Mouse (Mus musculus) frontal cortex, adult 2 months (tissue): Measurements from ENCODE around the gene Il1r2. TPM values are rescaled to one million over a fixed set of nuclear protein-coding genes. Genes with fewer than 3 reads are reported as not detected.

Experiments used
- DNase-seq, 2 experiments: peaks; one replicate each; pipeline ENCODE4 v3.0.0; 2022; ENCODE audit warnings: low spot score in 1 of 2; ENCODE audit errors: extremely low spot score in 1 of 2
- polyA plus RNA-seq: library from polyadenylated mRNA; depleted of rRNA; stranded (reverse); fragments of >200 nt; gene quantifications from 2 replicates; pipeline ENCODE4 v1.2.3, GENCODE M21; 2012; rRNA removed

Il1r2 gene
- polyA plus RNA-seq, 1 experiment, result 0.44 TPM

DNA sequence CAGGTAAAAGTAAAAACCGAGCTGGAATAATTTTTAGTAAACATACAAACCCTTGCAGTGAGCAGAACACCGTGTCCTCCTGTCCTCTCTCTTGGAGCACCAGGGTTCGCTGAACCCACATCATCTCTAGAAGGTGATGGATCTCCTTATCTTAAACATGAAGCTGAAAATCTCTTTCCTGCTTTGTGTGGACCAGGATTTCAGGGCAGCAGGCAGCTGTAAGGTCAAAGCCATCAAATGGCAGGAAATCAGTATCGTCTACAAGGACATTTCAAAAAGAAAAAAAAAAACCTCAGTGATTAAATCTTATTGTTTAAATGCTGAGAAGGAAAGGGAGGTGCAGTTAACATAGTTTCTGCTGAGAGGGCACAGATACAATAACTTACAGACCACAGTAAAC is 50.4 kb downstream of the Il1r2 start:
- no peak for DNase-seq

GRCm38 (mm10) chr1:40128481-40128880 is 54.6 kb downstream of the Il1r2 start:
- no peak for DNase-seq

- DNase-seq, result no peak
Observed at GRCm38 (mm10) chr1:40129321-40129720, 55.4 kb downstream of the Il1r2 start.

DNA sequence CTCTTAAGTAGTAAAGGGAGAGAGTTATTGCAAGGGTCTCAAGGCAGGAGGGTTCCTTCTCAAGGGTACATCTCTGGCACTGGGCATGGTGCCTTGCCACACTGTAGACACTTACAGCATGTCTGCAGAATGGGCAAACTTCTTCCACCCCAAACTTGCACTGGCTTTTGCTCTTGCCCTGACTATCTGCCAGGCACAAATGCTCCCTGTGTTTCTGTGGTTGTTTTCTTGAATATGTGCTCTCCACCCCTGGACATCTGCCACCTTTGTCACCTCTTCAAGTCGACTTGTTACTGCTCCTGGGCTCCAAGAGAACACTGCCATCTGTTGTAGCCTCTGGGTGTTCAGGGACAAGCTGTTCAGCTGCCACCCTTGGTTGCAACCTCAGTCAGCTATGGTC is 57.8 kb downstream of the Il1r2 start:
- DNase-seq, result no peak

DNA sequence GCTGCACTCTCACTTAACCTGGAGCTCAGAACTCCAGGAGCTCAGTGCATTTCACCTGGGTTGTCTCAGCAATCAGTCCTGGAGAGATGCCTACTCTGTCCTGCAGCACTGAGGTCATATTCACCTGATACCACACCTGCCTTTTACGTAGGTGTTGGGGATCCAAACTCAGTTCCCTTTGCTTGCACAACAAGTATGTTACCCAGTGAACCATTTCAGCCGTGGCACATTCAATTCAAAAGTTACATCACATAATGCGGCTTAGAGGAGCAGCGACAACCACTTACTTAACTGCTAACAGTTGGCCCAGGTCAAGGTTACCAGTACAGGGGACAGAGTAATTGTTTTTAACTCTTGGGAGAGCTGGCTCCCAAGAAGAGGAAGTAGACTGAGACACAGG is 58.8 kb downstream of the Il1r2 start:
- no peak for DNase-seq

DNA sequence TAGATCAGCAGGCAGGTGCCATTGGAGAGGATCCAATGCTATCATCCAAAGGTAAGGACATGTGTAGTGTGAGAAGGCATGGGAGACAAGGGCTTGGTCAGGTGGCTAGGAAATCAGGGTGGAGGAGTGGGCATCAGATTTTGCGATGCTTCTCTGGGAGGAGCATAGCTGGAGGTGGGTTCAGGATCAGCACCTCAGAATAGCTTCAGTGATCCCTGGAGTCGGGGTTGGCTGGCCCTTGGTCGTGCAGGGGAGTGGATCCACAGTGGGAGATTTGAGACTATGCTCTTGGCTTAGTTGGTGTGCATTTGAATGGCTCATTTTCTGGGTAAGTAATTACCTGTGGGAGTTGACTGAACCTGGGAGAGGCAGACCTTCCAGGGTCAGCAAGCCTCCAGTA is 59.7 kb downstream of the Il1r2 start:
- DNase-seq, result no peak

GRCm38 (mm10) chr1:40139798-40140532 is 66.1 kb downstream of the Il1r2 start:
- DNase-seq, result peak; percentile 63 to 90

- DNase-seq, result no peak
Observed at GRCm38 (mm10) chr1:40156096-40156495, 82.2 kb downstream of the Il1r2 start.

GRCm38 (mm10) chr1:40163329-40163917 is 89.5 kb downstream of the Il1r2 start:
- no peak for DNase-seq

- no peak for DNase-seq
Observed at GRCm38 (mm10) chr1:40164331-40164730, 90.5 kb downstream of the Il1r2 start.

GRCm38 (mm10) chr1:40167585-40167984 is 93.7 kb downstream of the Il1r2 start:
- no peak for DNase-seq

GRCm38 (mm10) chr1:40171878-40172277 is 98.0 kb downstream of the Il1r2 start:
- DNase-seq, result peak; percentile 31 to 79

DNA sequence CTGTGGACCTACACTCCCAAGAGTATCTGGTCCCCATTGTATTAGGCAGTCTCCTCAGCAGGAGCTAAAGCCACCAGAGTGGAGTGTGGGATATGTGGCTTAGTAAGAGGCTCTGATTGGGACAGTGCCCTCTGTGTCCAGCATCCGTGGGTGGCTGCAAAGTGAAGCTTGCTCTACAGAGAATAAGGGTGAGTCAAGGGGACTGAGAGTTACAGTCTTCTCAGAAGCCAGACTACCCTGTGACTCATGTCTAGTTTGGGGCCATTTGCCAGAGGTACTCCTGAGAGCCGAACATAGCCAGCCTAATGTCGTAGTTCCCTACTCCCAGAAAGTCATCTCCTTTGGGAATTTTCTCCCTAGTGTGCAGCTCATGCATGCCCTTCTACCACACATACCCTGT is 100.3 kb downstream of the Il1r2 start:
- no peak for DNase-seq

Other genes starting within 250 kb of the Il1r2 start
- 133 TPM in 2 replicates for gene Map4k4, start 173.2 kb upstream of the Il1r2 start, polyA plus RNA-seq
- 1.4 and 1.6 TPM in 2 replicates for gene Il1r1, start 151.0 kb downstream of the Il1r2 start, polyA plus RNA-seq